Mouse (Mus musculus) erythroblast, embryonic 14.5 days (primary cell): ENCODE measurements around the gene Tdrd9.

Experiments used
- GATA1 ChIP-seq: IDR thresholded peaks from 2 replicates; pipeline ENCODE4 v1.6.1; 2012; ENCODE audit warnings: low read length, inconsistent platforms, mixed read lengths
- TAL1 ChIP-seq: IDR thresholded peaks from 3 replicates; pipeline ENCODE4 v1.6.1; 2012; ENCODE audit warnings: low read length, inconsistent platforms, mixed read lengths

DNA sequence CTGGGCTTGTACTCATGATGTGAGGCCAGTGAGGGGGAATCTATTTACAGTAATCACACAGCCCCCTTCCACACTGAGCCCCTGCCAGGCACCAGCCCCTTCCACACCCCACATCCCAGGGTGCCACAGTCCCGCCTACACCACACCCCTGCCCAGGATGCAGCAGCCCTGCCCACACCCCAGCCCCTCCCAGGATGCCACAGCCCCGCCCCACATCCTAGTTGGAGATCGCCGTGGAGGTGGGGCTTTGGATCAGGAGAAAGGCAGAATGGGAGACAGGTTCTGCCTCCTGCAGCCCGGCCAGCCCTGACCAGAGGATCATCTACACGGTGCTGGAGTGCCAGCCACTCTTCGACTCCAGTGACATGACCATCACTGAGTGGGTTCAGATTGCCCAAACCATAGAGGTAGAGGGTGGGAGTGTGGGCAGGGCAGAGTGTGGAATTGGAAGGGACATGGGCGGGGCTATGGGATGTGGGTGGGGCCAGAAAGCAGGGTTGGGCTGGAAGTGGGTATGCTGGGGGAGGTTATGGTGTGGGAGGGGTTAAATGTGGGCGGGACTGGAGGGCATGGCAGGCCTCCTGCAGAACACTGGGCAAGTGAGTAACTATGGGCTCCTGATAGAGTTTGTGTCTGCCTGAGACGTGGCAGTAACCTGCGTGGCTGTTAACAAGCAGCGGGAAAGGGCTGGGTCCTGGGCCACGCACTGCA, 141.5 kb downstream of the Tdrd9 start:
- TF ChIP-seq GATA1 (no peak), TAL1 (no peak)
